Comparison of ENCODE assay signal across 9 mouse cellular contexts in the genomic region with DNA sequence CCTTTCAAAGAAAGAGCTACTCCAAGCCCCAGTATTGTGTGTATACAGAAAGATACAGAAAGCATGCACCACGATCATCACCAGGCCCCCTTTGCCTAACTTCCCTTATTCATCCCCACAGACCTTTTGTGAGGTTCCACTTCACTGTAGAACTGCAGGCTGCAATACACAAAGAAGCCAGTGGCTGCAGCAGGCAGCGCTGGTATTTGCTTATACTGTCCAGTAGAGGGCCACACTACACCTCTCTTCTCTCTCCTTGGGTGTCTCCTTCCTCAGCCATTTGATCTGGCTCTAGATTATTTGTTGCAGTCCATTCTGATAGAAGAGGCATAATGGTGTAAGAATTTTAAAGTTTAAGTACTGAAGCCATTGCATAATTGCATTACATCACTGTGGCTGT. TPM values are rescaled to one million over a fixed set of nuclear protein-coding genes. Genes with fewer than 3 reads are reported as not detected.
DNase-seq lines count a peak whose midpoint lies in the region; ATAC-seq lines count a peak whose summit lies in the region.
"Had no signal": no experiment of that assay in that cellular context is flagged by ENCODE, and none has a peak within 500 bp of the region (broad histone marks: within the 10 kb centered on the region; RNA-seq: fewer than 3 reads in every experiment).

No protein-coding gene starts in this region.

- 0 out of 2 replicates have a peak overlapping the region, but pooled peaks have one; percentile 20 for H3K9ac ChIP-seq in forebrain, embryonic 15.5 days (replicated peaks)
- 0 out of 2 replicates have a peak overlapping the region, but pooled peaks have one; percentile 14 for H3K9ac ChIP-seq in intestine, embryonic 15.5 days
- H3K9ac ChIP-seq: liver, embryonic 15.5 days had no signal

- H3K4me2 ChIP-seq in forebrain, embryonic 15.5 days (replicated peaks), result no peak overlapping the region
- H3K4me2 ChIP-seq in intestine, embryonic 15.5 days (replicated peaks), result no peak overlapping the region; the same call in 1 of the 2 replicates
- H3K4me2 ChIP-seq: liver, embryonic 15.5 days had no signal

- H3K27ac ChIP-seq in forebrain, embryonic 15.5 days (replicated peaks), result peak overlapping the region; percentile 32; the same call in 1 of the 2 replicates
- H3K27ac ChIP-seq in intestine, embryonic 15.5 days, result no peak overlapping the region
- H3K27ac ChIP-seq in midbrain, embryonic 10.5 days (replicated peaks), result peak overlapping the region; percentile 67
- H3K27ac ChIP-seq: liver, embryonic 15.5 days had no signal

- peaks cover 25% of the 10 kb centered on the region for H3K4me1 ChIP-seq in forebrain, embryonic 15.5 days
- H3K4me1 ChIP-seq in intestine, embryonic 15.5 days (replicated peaks), result peaks cover 4% of the 10 kb centered on the region; the same call in 1 of the 2 replicates
- H3K4me1 ChIP-seq in midbrain, embryonic 10.5 days, result peaks cover 31% of the 10 kb centered on the region

- no peaks in the 10 kb centered on the region for H3K9me3 ChIP-seq in forebrain, embryonic 15.5 days
- H3K9me3 ChIP-seq in intestine, embryonic 15.5 days, result no peaks in the 10 kb centered on the region
- no peaks in the 10 kb centered on the region for H3K9me3 ChIP-seq in midbrain, embryonic 10.5 days (replicated peaks)
- H3K9me3 ChIP-seq: liver, embryonic 15.5 days had no signal

- peak; percentile 78 for ATAC-seq in cerebellum, adult (ENCODE audit: insufficient number of reproducible peaks, low FRiP score, low TSS enrichment)
- peak; percentile 71 for ATAC-seq in forebrain, embryonic 15.5 days (replicated peaks)
- peak; percentile 50 for ATAC-seq in intestine, embryonic 15.5 days

- 0% methylated on average over 2 of the region's 2 CpGs for WGBS in forebrain, embryonic 15.5 days
- WGBS in intestine, embryonic 15.5 days, result 0% methylated on average over 2 of the region's 2 CpGs
- WGBS in midbrain, embryonic 10.5 days, result 5% methylated on average over 2 of the region's 2 CpGs

- no peaks in the 10 kb centered on the region for H3K27me3 ChIP-seq in forebrain, embryonic 15.5 days
- H3K27me3 ChIP-seq in intestine, embryonic 15.5 days (replicated peaks), result no peaks in the 10 kb centered on the region
- no peaks in the 10 kb centered on the region for H3K27me3 ChIP-seq in midbrain, embryonic 10.5 days (ENCODE audit: low read depth, poor library complexity, severe bottlenecking)
- H3K27me3 ChIP-seq: liver, embryonic 15.5 days had no signal

- no peaks in the 10 kb centered on the region for H3K36me3 ChIP-seq in forebrain, embryonic 15.5 days
- H3K36me3 ChIP-seq in intestine, embryonic 15.5 days, result no peaks in the 10 kb centered on the region
- H3K36me3 ChIP-seq in midbrain, embryonic 10.5 days, result no peaks in the 10 kb centered on the region
- H3K36me3 ChIP-seq: liver, embryonic 15.5 days had no signal

- peak; percentile 31 for DNase-seq in adrenal gland, adult 8-10 months
- DNase-seq in adrenal gland, postnatal 25 days, result no peak
- peak; percentile 65 to 71 for DNase-seq in left cerebral cortex, postnatal 10 days (ENCODE audit: extremely low spot score in 1 of 2, low spot score in 2 of 2)
- DNase-seq in midbrain, embryonic 10.5 days (ENCODE audit: low spot score), result peak; percentile 68
- DNase-seq in right cerebral cortex, postnatal 4 days, result peak; percentile 33

- intact Hi-C loops in left cerebral cortex, postnatal 10 days (cut with DNase I), result loop anchor here (2.0 kb wide), 1 partner anchor 82 kb away; no protein-coding TSS in a partner anchor

- no peak overlapping the region for H3K4me3 ChIP-seq in forebrain, embryonic 15.5 days
- H3K4me3 ChIP-seq in intestine, embryonic 15.5 days (replicated peaks), result no peak overlapping the region
- H3K4me3 ChIP-seq in midbrain, embryonic 10.5 days, result no peak overlapping the region
- H3K4me3 ChIP-seq: liver, embryonic 15.5 days had no signal

RNA-seq across cellular contexts. Expression of a gene that starts 3.4 kb away (rescaled TPM):
- 1 to 10 TPM; 2.9 to 4.2 (median 4.2) TPM for total RNA-seq in adrenal gland, adult 8-10 months (2022)
- 4.0 and 4.3 TPM in 2 replicates for total RNA-seq in adrenal gland, postnatal 25 days (2021)
- 7.7 and 8.4 TPM in 2 replicates for polyA plus RNA-seq in forebrain, embryonic 15.5 days (2015; fragmentation: Nextera tagmentation; extraction: Ambion mirVana)
- polyA plus RNA-seq in intestine, embryonic 15.5 days (2015; fragmentation: Nextera tagmentation; extraction: Ambion mirVana), result 5.8 TPM in 2 replicates
- 1 to 10 TPM; 2.9 to 3.9 TPM for total RNA-seq in left cerebral cortex, postnatal 10 days (2021)
- 11.8 and 12.0 TPM in 2 replicates for polyA plus RNA-seq in midbrain, embryonic 10.5 days (2016; fragmentation: Nextera tagmentation; extraction: Ambion mirVana)

RNA-seq across cellular contexts. Expression of a gene that starts 7.2 kb away (rescaled TPM):
- total RNA-seq in adrenal gland, adult 8-10 months (2022), result under 1 TPM; 0.20 to 0.59 (median 0.28) TPM
- total RNA-seq in adrenal gland, postnatal 25 days (2021), result 0.52 and 0.79 TPM in 2 replicates
- 0.47 and 0.79 TPM in 2 replicates for polyA plus RNA-seq in forebrain, embryonic 15.5 days (2015; fragmentation: Nextera tagmentation; extraction: Ambion mirVana)
- polyA plus RNA-seq in intestine, embryonic 15.5 days (2015; fragmentation: Nextera tagmentation; extraction: Ambion mirVana), result 0.08 and 0.16 TPM in 2 replicates
- total RNA-seq in left cerebral cortex, postnatal 10 days (2021), result under 1 TPM; 0.15 to 0.63 TPM
- polyA plus RNA-seq in midbrain, embryonic 10.5 days (2016; fragmentation: Nextera tagmentation; extraction: Ambion mirVana), result 0.39 and 0.58 TPM in 2 replicates

RNA-seq across cellular contexts. Expression of a gene that starts 46.7 kb away (rescaled TPM):
- 10 to 100 TPM; 22.0 to 25.8 (median 22.5) TPM for total RNA-seq in adrenal gland, adult 8-10 months (2022)
- 19.1 and 26.4 TPM in 2 replicates for total RNA-seq in adrenal gland, postnatal 25 days (2021)
- 15.3 and 19.3 TPM in 2 replicates for polyA plus RNA-seq in forebrain, embryonic 15.5 days (2015; fragmentation: Nextera tagmentation; extraction: Ambion mirVana)
- 6.8 and 8.5 TPM in 2 replicates for polyA plus RNA-seq in intestine, embryonic 15.5 days (2015; fragmentation: Nextera tagmentation; extraction: Ambion mirVana)
- total RNA-seq in left cerebral cortex, postnatal 10 days (2021), result 10 to 100 TPM; 10.9 to 11.8 TPM
- polyA plus RNA-seq in midbrain, embryonic 10.5 days (2016; fragmentation: Nextera tagmentation; extraction: Ambion mirVana), result 7.2 and 7.9 TPM in 2 replicates
